Mouse (Mus musculus) erythroblast, embryonic 14.5 days (primary cell): ENCODE results near the gene Gad1.

Source experiments
- GATA1 ChIP-seq: IDR thresholded peaks from 2 replicates; pipeline ENCODE4 v1.6.1; 2012; ENCODE audit warnings: low read length, inconsistent platforms, mixed read lengths
- TAL1 ChIP-seq: IDR thresholded peaks from 3 replicates; pipeline ENCODE4 v1.6.1; 2012; ENCODE audit warnings: low read length, inconsistent platforms, mixed read lengths

DNA sequence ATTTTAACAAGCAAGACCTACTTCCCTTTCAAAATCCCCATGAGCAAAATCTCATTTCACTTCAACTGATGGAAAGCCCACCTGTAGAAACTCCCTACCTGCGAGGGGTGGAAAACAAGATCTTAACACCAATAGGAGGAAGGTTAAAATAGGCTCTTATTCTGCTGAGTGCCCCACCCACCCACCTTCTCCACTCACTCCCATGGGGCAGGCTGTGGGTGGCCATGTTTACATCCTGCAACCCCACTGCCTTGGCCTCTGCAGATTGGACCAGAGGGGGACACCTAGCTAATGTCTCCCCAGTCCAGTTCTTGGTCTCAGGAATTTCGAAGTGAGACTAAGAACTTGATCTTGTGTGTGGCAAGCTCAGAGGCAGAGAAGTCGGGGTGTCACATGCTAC, 77.0 kb downstream of the Gad1 start:
- no peak for TF ChIP-seq GATA1
- TF ChIP-seq TAL1 = no peak
